Mouse (Mus musculus) ES-Bruce4 (cell line): ENCODE data around the gene Tarsl2. TPM values are rescaled to one million over a fixed set of nuclear protein-coding genes. Genes with fewer than 3 reads are reported as not detected.

Experiments
- H3K27ac ChIP-seq: 2 replicates; pipeline ENCODE4 v1.5.1; 2012; ENCODE audit warnings: low read length, inconsistent platforms; ENCODE audit not compliant: insufficient read depth
- H3K27me3 ChIP-seq: 2 replicates; pipeline ENCODE4 v1.6.1; 2012; ENCODE audit warnings: mild to moderate bottlenecking, low read length, inconsistent platforms; ENCODE audit not compliant: control insufficient read depth, poor library complexity, insufficient read depth, severe bottlenecking
- H3K36me3 ChIP-seq: 2 replicates; pipeline ENCODE4 v1.6.1; 2012; ENCODE audit warnings: inconsistent platforms, mild to moderate bottlenecking, low read length, moderate library complexity; ENCODE audit not compliant: control insufficient read depth, poor library complexity, insufficient read depth, severe bottlenecking
- H3K4me1 ChIP-seq: one replicate; pipeline ENCODE4 v1.8.1; 2011; ENCODE audit warnings: low read length; ENCODE audit not compliant: control insufficient read depth, insufficient read depth
- H3K4me3 ChIP-seq: 2 replicates; pipeline ENCODE4 v1.5.1; 2011; ENCODE audit warnings: low read depth, mild to moderate bottlenecking, low read length
- H3K9ac ChIP-seq: 2 replicates; pipeline ENCODE4 v1.6.1; 2012; ENCODE audit warnings: low read depth, mild to moderate bottlenecking, inconsistent platforms; ENCODE audit not compliant: poor library complexity, severe bottlenecking
- H3K9me3 ChIP-seq: replicated peaks from 2 replicates; pipeline ENCODE4 v1.6.1; 2012; ENCODE audit warnings: mild to moderate bottlenecking, low read length, inconsistent platforms; ENCODE audit not compliant: control insufficient read depth, poor library complexity, insufficient read depth, severe bottlenecking
- CTCF ChIP-seq: IDR thresholded peaks from one replicate; pipeline ENCODE4 v1.8.1; 2011; ENCODE audit warnings: low read depth, low read length
- EP300 ChIP-seq: IDR thresholded peaks from 2 replicates; pipeline ENCODE4 v1.6.1; 2011; ENCODE audit warnings: low read depth, low read length; ENCODE audit not compliant: insufficient read depth
- POLR2A ChIP-seq: IDR thresholded peaks from one replicate; pipeline ENCODE4 v1.8.1; 2011; ENCODE audit warnings: low read length; ENCODE audit not compliant: insufficient read depth
- polyA plus RNA-seq: library from polyadenylated mRNA; stranded (reverse); fragments of >200 nt; gene quantifications from 2 replicates; pipeline ENCODE4 v1.2.4, GENCODE M21; 2011; ENCODE audit warnings: low read depth; ENCODE audit not compliant: missing spikeins, insufficient read depth, insufficient read length

Tarsl2 gene
- polyA plus RNA-seq, 1 experiment: 5.8 TPM

- Histone ChIP-seq H3K9ac (no peak overlapping the region), H3K36me3 (peaks cover 28% of the 10 kb centered on the region), H3K4me1 (no peaks in the 10 kb centered on the region), H3K4me3 (no peak overlapping the region), H3K27ac (no peak overlapping the region), H3K27me3 (no peaks in the 10 kb centered on the region), H3K9me3 (no peaks in the 10 kb centered on the region)
- no peak for TF ChIP-seq CTCF
- no peak for TF ChIP-seq EP300
- no peak for TF ChIP-seq POLR2A
These were observed 51.8 kb downstream of the Tarsl2 start for GRCm38 (mm10) chr7:65696450-65696849.

DNA sequence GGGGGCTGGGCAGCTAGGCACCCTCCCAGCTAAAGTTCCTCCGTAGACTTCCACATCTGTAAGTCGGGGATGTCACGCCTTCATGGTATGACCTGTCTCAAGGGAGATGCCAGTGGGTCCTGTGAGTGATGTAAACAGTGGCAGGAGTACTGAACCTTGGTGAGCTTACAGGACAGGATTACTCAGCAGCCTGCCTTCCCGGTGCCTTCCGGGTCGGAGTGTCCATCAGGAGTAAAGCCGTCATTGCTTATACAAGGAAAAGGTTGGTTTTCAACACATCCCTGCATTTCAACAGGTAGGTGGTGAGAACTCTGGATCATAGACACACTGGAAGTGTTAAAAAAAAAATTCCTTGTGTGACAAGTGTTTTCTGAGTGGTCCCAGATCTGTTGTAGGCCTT, 57.4 kb downstream of the Tarsl2 start:
- no peak overlapping the region for H3K9ac ChIP-seq
- no peaks in the 10 kb centered on the region for H3K27me3 ChIP-seq
- peaks cover 29% of the 10 kb centered on the region for H3K36me3 ChIP-seq
- TF ChIP-seq POLR2A (no peak), EP300 (no peak), CTCF (no peak)
- no peaks in the 10 kb centered on the region for H3K9me3 ChIP-seq
- H3K4me3 ChIP-seq: no peak overlapping the region
- H3K4me1 ChIP-seq: no peaks in the 10 kb centered on the region
- H3K27ac ChIP-seq: no peak overlapping the region

- Histone ChIP-seq H3K9me3 (no peaks in the 10 kb centered on the region), H3K27me3 (no peaks in the 10 kb centered on the region), H3K9ac (0 out of 2 replicates have a peak overlapping the region, but pooled peaks have one; percentile 50), H3K27ac (no peak overlapping the region), H3K4me3 (no peak overlapping the region), H3K36me3 (peaks cover 12% of the 10 kb centered on the region; the same call in 1 of the 2 replicates), H3K4me1 (no peaks in the 10 kb centered on the region)
- peak; percentile 97 for TF ChIP-seq CTCF
- TF ChIP-seq EP300: no peak
These were observed 60.1 kb downstream of the Tarsl2 start for GRCm38 (mm10) chr7:65704818-65705242.

GRCm38 (mm10) chr7:65708506-65708905, 63.8 kb downstream of the Tarsl2 start:
- no peaks in the 10 kb centered on the region for H3K27me3 ChIP-seq
- TF ChIP-seq CTCF (no peak), EP300 (no peak), POLR2A (no peak)
- H3K4me3 ChIP-seq: no peak overlapping the region
- no peaks in the 10 kb centered on the region for H3K4me1 ChIP-seq
- no peak overlapping the region for H3K9ac ChIP-seq
- no peaks in the 10 kb centered on the region for H3K9me3 ChIP-seq
- no peaks in the 10 kb centered on the region for H3K36me3 ChIP-seq
- no peak overlapping the region for H3K27ac ChIP-seq

DNA sequence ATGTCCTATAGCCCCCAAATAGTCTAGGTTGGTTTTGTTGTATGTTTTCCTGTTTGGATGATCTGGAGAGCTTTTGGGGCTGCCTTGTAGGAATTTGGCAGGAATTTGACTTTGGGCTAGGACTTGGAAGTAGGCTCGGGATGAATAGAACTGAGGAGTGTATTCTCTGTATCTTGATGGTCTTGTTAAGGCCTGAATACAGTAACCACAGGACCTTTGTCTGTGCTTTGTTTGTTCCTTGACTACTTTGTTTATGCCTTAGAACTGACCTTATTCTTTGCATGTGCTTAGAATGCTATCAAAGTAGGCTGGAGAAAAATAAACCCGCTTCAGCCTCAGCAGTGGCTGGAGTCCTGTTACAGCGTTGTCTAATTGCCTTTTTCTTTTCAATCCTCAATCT, 65.6 kb downstream of the Tarsl2 start:
- H3K9ac ChIP-seq: no peak overlapping the region
- no peak for TF ChIP-seq CTCF
- TF ChIP-seq POLR2A: no peak
- TF ChIP-seq EP300: no peak
- no peaks in the 10 kb centered on the region for H3K4me1 ChIP-seq
- no peaks in the 10 kb centered on the region for H3K27me3 ChIP-seq
- H3K36me3 ChIP-seq: no peaks in the 10 kb centered on the region
- no peak overlapping the region for H3K4me3 ChIP-seq
- H3K27ac ChIP-seq: no peak overlapping the region
- H3K9me3 ChIP-seq: no peaks in the 10 kb centered on the region

DNA sequence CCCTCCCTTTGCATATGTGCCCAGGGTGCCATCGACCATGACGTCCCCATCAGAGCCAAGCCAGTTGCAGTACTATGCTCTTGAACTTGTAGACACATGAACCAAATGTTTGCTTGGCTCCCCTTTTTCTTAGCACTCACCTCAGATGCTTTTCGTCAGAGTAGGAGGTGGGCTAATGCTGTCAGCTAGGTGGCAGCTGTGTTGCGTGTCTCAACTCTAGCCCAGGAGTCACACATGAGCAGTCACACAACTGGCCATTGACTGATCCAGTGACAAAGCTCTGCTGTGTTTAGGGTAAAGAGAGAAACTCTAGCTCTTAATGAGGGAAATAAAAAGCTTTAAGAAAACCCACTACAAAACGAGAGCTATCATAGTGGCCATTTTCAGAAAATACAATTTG, 69.1 kb downstream of the Tarsl2 start:
- H3K9ac ChIP-seq: no peak overlapping the region
- TF ChIP-seq CTCF: peak; percentile 6
- TF ChIP-seq EP300: no peak
- no peak overlapping the region for H3K4me3 ChIP-seq
- no peaks in the 10 kb centered on the region for H3K36me3 ChIP-seq
- no peaks in the 10 kb centered on the region for H3K27me3 ChIP-seq
- H3K9me3 ChIP-seq: no peaks in the 10 kb centered on the region
- H3K4me1 ChIP-seq: no peaks in the 10 kb centered on the region
- H3K27ac ChIP-seq: no peak overlapping the region
